Mouse (Mus musculus): ENCODE measurements around the gene BC048403. TPM values are rescaled to one million over a fixed set of nuclear protein-coding genes. Genes with fewer than 3 reads are reported as not detected.

The BC048403 gene
- 2.2 and 3.0 TPM in 2 replicates for polyA plus RNA-seq (2014; fragmentation: Nextera tagmentation; extraction: Ambion mirVana)

GRCm38 (mm10) chr10:121739548-121740505, at the start of gene BC048403:
Gene BC048403 (plus strand): TSS chr10:121739937.
- ATAC-seq (ENCODE audit: low read depth) = peak; percentile 93
- under 1% methylated on average over 67 of the region's 68 CpGs for whole genome bisulfite sequencing
- peak within 1 kb of the TSS; percentile 90 for H3K4me2 ChIP-seq (ENCODE audit: low read depth, low read length)
- no peaks in the 10 kb centered on the region for H3K36me3 ChIP-seq (ENCODE audit: control insufficient read depth, insufficient read depth, low read length)
- H3K27me3 ChIP-seq (ENCODE audit: control insufficient read depth, insufficient read depth, low read length) = no peaks in the 10 kb centered on the region
- H3K9ac ChIP-seq (replicated peaks; ENCODE audit: low read depth, low read length) = peak within 1 kb of the TSS; percentile 68
- H3K4me3 ChIP-seq (ENCODE audit: low read depth, low read length) = peak within 1 kb of the TSS; percentile 79
- H3K9me3 ChIP-seq (ENCODE audit: control insufficient read depth, low read length) = no peaks in the 10 kb centered on the region
- no peaks in the 10 kb centered on the region for H3K4me1 ChIP-seq (ENCODE audit: control insufficient read depth, insufficient read depth, low read length)
- peak within 1 kb of the TSS; percentile 82 for H3K27ac ChIP-seq (ENCODE audit: low read depth, low read length)

- no peak overlapping the region for H3K27ac ChIP-seq (ENCODE audit: low read depth, low read length)
- H3K4me3 ChIP-seq (ENCODE audit: low read depth, low read length) = no peak overlapping the region
- no peak for ATAC-seq (ENCODE audit: low read depth)
- no peaks in the 10 kb centered on the region for H3K36me3 ChIP-seq (ENCODE audit: control insufficient read depth, insufficient read depth, low read length)
- no peak overlapping the region for H3K9ac ChIP-seq (replicated peaks; ENCODE audit: low read depth, low read length)
- H3K9me3 ChIP-seq (ENCODE audit: control insufficient read depth, low read length) = no peaks in the 10 kb centered on the region
- 0 out of 2 replicates have a peak, but pooled peaks cover 3% of the 10 kb centered on the region for H3K4me1 ChIP-seq (ENCODE audit: control insufficient read depth, insufficient read depth, low read length)
- WGBS = 65% methylated on average over 18 of the region's 18 CpGs
- no peaks in the 10 kb centered on the region for H3K27me3 ChIP-seq (ENCODE audit: control insufficient read depth, insufficient read depth, low read length)
- H3K4me2 ChIP-seq (ENCODE audit: low read depth, low read length) = no peak overlapping the region
Measured at GRCm38 (mm10) chr10:121692944-121693579, 46.7 kb upstream of the BC048403 start.

DNA sequence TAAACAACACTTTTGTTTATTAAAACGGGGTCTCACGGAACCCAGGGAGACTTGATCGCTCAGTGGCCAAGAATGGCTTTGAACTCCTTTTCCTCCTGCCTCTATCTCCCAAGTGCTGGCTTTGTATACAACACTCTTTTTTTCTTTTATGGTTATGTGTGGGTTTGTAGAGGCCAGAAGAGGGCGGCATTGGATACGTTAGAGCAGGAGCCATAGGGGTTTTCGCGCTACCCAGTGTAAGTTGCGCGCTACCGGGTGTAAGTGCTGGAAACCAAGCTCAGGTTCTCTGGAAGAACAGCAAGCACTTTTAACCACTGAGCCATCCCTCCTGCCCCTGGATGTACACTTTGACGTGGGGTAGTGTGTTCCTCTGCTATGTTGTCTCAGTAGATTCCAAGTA, 45.2 kb upstream of the BC048403 start:
- Histone ChIP-seq H3K27me3 (ENCODE audit: control insufficient read depth, insufficient read depth, low read length) (no peaks in the 10 kb centered on the region), H3K9me3 (ENCODE audit: control insufficient read depth, low read length) (no peaks in the 10 kb centered on the region), H3K4me2 (ENCODE audit: low read depth, low read length) (no peak overlapping the region), H3K4me1 (ENCODE audit: control insufficient read depth, insufficient read depth, low read length) (0 out of 2 replicates have a peak, but pooled peaks cover 3% of the 10 kb centered on the region), H3K27ac (ENCODE audit: low read depth, low read length) (no peak overlapping the region), H3K36me3 (ENCODE audit: control insufficient read depth, insufficient read depth, low read length) (no peaks in the 10 kb centered on the region), H3K4me3 (ENCODE audit: low read depth, low read length) (no peak overlapping the region), H3K9ac (replicated peaks; ENCODE audit: low read depth, low read length) (no peak overlapping the region)
- no peak for ATAC-seq (ENCODE audit: low read depth)
- WGBS = 87% methylated on average over 11 of the region's 11 CpGs

GRCm38 (mm10) chr10:121701296-121702248, 38.2 kb upstream of the BC048403 start:
- no peak overlapping the region for H3K4me2 ChIP-seq (ENCODE audit: low read depth, low read length)
- peak; percentile 58; the same call in 1 of the 2 replicates for ATAC-seq (ENCODE audit: low read depth)
- 64% methylated on average over 11 of the region's 11 CpGs for WGBS

DNA sequence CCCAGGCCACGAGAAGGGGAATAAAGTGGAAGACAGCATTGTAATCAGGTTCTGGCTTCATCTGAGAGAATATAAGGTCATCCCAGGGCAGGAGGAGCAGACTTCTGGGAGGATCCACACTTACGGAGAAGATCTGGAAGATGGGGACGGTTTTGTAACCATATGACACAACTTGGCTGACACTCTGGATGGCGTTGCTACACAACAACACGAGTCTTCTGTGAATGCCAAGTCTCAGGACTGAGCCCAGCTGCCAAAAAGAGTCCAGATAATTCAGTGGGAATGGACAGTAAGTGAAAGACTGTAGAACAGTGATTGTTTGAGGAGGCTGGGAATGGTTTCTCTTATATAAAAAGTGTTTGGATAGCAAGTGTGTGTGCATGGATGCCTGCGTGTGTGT, 36.1 kb upstream of the BC048403 start:
- no peak for ATAC-seq (ENCODE audit: low read depth)
- H3K27me3 ChIP-seq (ENCODE audit: control insufficient read depth, insufficient read depth, low read length) = no peaks in the 10 kb centered on the region
- WGBS = 82% methylated on average over 6 of the region's 6 CpGs

More at GRCm38 (mm10) chr10:121701296-121702248, 38.2 kb upstream of the BC048403 start:
- Histone ChIP-seq H3K9me3 (ENCODE audit: control insufficient read depth, low read length) (no peaks in the 10 kb centered on the region), H3K9ac (replicated peaks; ENCODE audit: low read depth, low read length) (no peak overlapping the region), H3K27me3 (ENCODE audit: control insufficient read depth, insufficient read depth, low read length) (no peaks in the 10 kb centered on the region), H3K36me3 (ENCODE audit: control insufficient read depth, insufficient read depth, low read length) (no peaks in the 10 kb centered on the region), H3K4me3 (ENCODE audit: low read depth, low read length) (no peak overlapping the region), H3K27ac (ENCODE audit: low read depth, low read length) (no peak overlapping the region), H3K4me1 (ENCODE audit: control insufficient read depth, insufficient read depth, low read length) (no peaks in the 10 kb centered on the region)

DNA sequence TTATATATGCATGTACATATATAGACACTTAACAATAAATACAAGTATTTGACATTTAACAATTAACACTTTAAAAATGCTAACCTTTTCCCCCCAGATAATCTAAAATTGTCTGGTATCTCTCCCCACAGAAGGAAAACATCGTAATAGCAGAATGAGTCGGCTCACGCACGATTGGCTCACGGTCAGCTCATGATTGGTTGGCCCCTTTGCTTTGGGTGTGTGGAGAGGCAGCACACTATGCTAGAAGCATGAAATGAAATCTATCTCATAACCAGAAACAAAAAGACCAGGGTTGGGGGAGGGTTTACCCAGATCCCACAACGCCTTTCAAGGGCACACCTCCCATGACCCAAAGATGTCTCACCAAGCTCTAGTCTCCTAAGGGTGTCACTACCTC, 34.9 kb upstream of the BC048403 start:
- Histone ChIP-seq H3K9me3 (ENCODE audit: control insufficient read depth, low read length) (no peaks in the 10 kb centered on the region), H3K27me3 (ENCODE audit: control insufficient read depth, insufficient read depth, low read length) (no peaks in the 10 kb centered on the region), H3K4me1 (ENCODE audit: control insufficient read depth, insufficient read depth, low read length) (no peaks in the 10 kb centered on the region), H3K9ac (replicated peaks; ENCODE audit: low read depth, low read length) (no peak overlapping the region), H3K4me3 (ENCODE audit: low read depth, low read length) (no peak overlapping the region), H3K4me2 (ENCODE audit: low read depth, low read length) (no peak overlapping the region), H3K36me3 (ENCODE audit: control insufficient read depth, insufficient read depth, low read length) (no peaks in the 10 kb centered on the region), H3K27ac (ENCODE audit: low read depth, low read length) (no peak overlapping the region)
- no peak for ATAC-seq (ENCODE audit: low read depth)
- WGBS = 94% methylated on average over 6 of the region's 6 CpGs

More for the DNA sequence above, 36.1 kb upstream of the BC048403 start:
- H3K9me3 ChIP-seq (ENCODE audit: control insufficient read depth, low read length) = no peaks in the 10 kb centered on the region
- H3K4me3 ChIP-seq (ENCODE audit: low read depth, low read length) = no peak overlapping the region
- no peak overlapping the region for H3K9ac ChIP-seq (replicated peaks; ENCODE audit: low read depth, low read length)
- no peak overlapping the region for H3K27ac ChIP-seq (ENCODE audit: low read depth, low read length)
- no peak overlapping the region for H3K4me2 ChIP-seq (ENCODE audit: low read depth, low read length)
- H3K36me3 ChIP-seq (ENCODE audit: control insufficient read depth, insufficient read depth, low read length) = no peaks in the 10 kb centered on the region
- H3K4me1 ChIP-seq (ENCODE audit: control insufficient read depth, insufficient read depth, low read length) = no peaks in the 10 kb centered on the region

GRCm38 (mm10) chr10:121705399-121706163, 34.2 kb upstream of the BC048403 start:
- H3K4me1 ChIP-seq (ENCODE audit: control insufficient read depth, insufficient read depth, low read length) = no peaks in the 10 kb centered on the region
- no peak overlapping the region for H3K4me2 ChIP-seq (ENCODE audit: low read depth, low read length)
- H3K9me3 ChIP-seq (ENCODE audit: control insufficient read depth, low read length) = no peaks in the 10 kb centered on the region
- ATAC-seq (ENCODE audit: low read depth) = no peak
- H3K27me3 ChIP-seq (ENCODE audit: control insufficient read depth, insufficient read depth, low read length) = no peaks in the 10 kb centered on the region
- H3K4me3 ChIP-seq (ENCODE audit: low read depth, low read length) = no peak overlapping the region
- 88% methylated on average over 15 of the region's 15 CpGs for WGBS
- no peak overlapping the region for H3K9ac ChIP-seq (replicated peaks; ENCODE audit: low read depth, low read length)
- H3K27ac ChIP-seq (ENCODE audit: low read depth, low read length) = no peak overlapping the region
- H3K36me3 ChIP-seq (ENCODE audit: control insufficient read depth, insufficient read depth, low read length) = no peaks in the 10 kb centered on the region

DNA sequence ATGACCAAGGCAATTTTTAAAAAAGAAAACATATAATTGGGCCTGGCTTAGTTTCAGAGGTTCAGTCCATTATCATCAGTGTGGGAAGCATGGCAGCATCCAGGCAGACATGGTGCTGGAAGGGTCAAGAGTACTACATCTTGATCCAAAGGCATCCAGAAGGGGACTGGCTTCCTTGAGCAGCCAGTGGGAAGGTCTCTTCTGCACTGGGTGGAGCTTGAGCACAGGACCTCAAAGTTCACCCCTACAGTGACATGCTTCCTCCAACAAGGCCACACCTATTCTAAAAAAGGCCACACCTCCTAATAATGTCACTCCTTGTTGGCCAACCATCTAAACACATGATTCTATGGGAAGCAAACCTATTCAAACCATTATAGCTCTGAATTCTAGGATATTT, 22.9 kb upstream of the BC048403 start:
- no peak overlapping the region for H3K27ac ChIP-seq (ENCODE audit: low read depth, low read length)
- H3K36me3 ChIP-seq (ENCODE audit: control insufficient read depth, insufficient read depth, low read length) = no peaks in the 10 kb centered on the region
- H3K4me3 ChIP-seq (ENCODE audit: low read depth, low read length) = no peak overlapping the region
- H3K4me1 ChIP-seq (ENCODE audit: control insufficient read depth, insufficient read depth, low read length) = no peaks in the 10 kb centered on the region
- H3K4me2 ChIP-seq (ENCODE audit: low read depth, low read length) = no peak overlapping the region
- H3K9me3 ChIP-seq (ENCODE audit: control insufficient read depth, low read length) = no peaks in the 10 kb centered on the region; the same call in 1 of the 2 replicates
- no peak for ATAC-seq (ENCODE audit: low read depth)
- H3K27me3 ChIP-seq (ENCODE audit: control insufficient read depth, insufficient read depth, low read length) = no peaks in the 10 kb centered on the region
- H3K9ac ChIP-seq (replicated peaks; ENCODE audit: low read depth, low read length) = no peak overlapping the region
